12 mouse cellular contexts compared by ENCODE assay signal in the genomic region with DNA sequence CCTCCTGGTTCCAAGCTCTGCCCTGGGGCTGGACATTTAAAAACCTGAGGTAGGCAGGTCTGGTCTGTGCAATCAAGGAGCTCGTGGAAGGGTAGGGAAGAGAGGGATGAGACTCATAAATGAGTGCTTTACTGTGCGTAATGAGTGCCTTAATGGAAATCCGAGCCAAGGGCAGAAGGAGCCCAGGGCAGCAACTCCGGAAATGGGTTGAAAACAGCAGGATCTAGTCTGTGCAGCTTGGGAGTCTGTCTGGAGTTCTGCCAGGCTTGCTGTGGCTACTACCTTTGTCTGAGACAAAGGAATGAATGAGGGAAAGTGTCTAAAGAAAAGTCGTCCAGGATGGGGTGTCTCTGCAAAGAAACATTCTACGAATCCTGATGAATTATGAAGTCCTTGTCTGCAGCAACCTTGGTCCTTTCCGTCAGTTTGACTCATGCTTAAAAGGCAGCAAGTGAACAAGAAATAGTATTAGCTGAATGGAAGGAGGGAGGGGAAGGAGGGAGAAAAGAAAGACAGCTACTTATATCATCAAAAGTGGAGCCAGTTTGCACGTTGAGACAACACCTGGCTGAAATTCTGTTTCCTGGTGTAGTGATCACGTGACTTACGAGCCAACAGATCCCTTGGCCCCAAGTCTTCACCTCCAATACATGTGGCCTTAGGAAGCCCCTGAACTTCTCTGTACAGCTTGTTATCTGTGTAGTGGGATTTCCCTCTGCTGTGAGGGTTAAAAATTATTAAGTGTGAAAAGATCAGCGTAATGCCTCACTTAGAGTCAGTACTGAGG. TPM values are rescaled to one million over a fixed set of nuclear protein-coding genes. Genes with fewer than 3 reads are reported as not detected.
A peak's percentile ranks its signal among the peaks of the same experiment; 100 is the strongest.
DNase-seq lines count a peak whose midpoint lies in the region; ATAC-seq and TF ChIP-seq lines count a peak whose summit lies in the region.
"Had no signal": no experiment of that assay in that cellular context is flagged by ENCODE, and none has a peak within 500 bp of the region (broad histone marks: within the 10 kb centered on the region; RNA-seq: fewer than 3 reads in every experiment).

No protein-coding gene starts in this region.

- intact Hi-C loops in left cerebral cortex, adult 2 months (cut with DNase I), result loop anchor here (2.0 kb wide), 1 partner anchor 41 kb away; no protein-coding TSS in a partner anchor

- no peaks in the 10 kb centered on the region for H3K36me3 ChIP-seq in embryonic facial prominence, embryonic 10.5 days (replicated peaks)
- H3K36me3 ChIP-seq in hindbrain, embryonic 16.5 days (ENCODE audit: control insufficient read depth, insufficient read depth, low read length), result no peaks in the 10 kb centered on the region
- peaks cover 5% of the 10 kb centered on the region for H3K36me3 ChIP-seq in small intestine, adult 2 months (ENCODE audit: control insufficient read depth, insufficient read depth, low read length)

- H3K4me1 ChIP-seq in embryonic facial prominence, embryonic 10.5 days, result peaks cover 69% of the 10 kb centered on the region
- peaks cover 41% of the 10 kb centered on the region for H3K4me1 ChIP-seq in hindbrain, embryonic 16.5 days (ENCODE audit: control insufficient read depth, insufficient read depth, low read depth, low read length)
- peaks cover 40% of the 10 kb centered on the region for H3K4me1 ChIP-seq in small intestine, adult 2 months (ENCODE audit: control insufficient read depth, insufficient read depth, insufficient read length, low read length)

- no peak overlapping the region for H3K4me3 ChIP-seq in left cerebral cortex, adult 2 months
- peak overlapping the region; percentile 16; the same call in 1 of the 2 replicates for H3K4me3 ChIP-seq in embryonic facial prominence, embryonic 10.5 days
- no peak overlapping the region for H3K4me3 ChIP-seq in hindbrain, embryonic 16.5 days (ENCODE audit: low read length)
- peak overlapping the region; percentile 42 for H3K4me3 ChIP-seq in small intestine, adult 2 months (ENCODE audit: low read depth, low read length)
- H3K4me3 ChIP-seq: erythroblast, embryonic 14.5 days had no signal

- 53% methylated on average over 11 of the region's 11 CpGs for WGBS in embryonic facial prominence, embryonic 10.5 days
- 36% methylated on average over 11 of the region's 11 CpGs for WGBS in hindbrain, embryonic 16.5 days
- 30% methylated on average over 11 of the region's 11 CpGs for WGBS in small intestine, adult 2 months

- TF ChIP-seq CTCF in left cerebral cortex, adult 2 months (IDR thresholded peaks at IDR 0.05), result no peak
- no peak for TF ChIP-seq CTCF in small intestine, adult 2 months (IDR thresholded peaks at IDR 0.05; ENCODE audit: extremely low read depth, insufficient read length, insufficient replicate concordance, low read depth, low read length)

- H3K9ac ChIP-seq in hindbrain, embryonic 16.5 days (ENCODE audit: low read depth, low read length), result no peak overlapping the region

- peak overlapping the region; percentile 11 for H3K4me2 ChIP-seq in hindbrain, embryonic 16.5 days (ENCODE audit: low read length)

- no peak for TF ChIP-seq POLR2A in small intestine, adult 2 months (IDR thresholded peaks at IDR 0.05; ENCODE audit: low read depth, low read length)

- H3K27ac ChIP-seq in left cerebral cortex, adult 2 months, result peak overlapping the region; percentile 42
- peak overlapping the region; percentile 69 for H3K27ac ChIP-seq in embryonic facial prominence, embryonic 10.5 days (replicated peaks)
- H3K27ac ChIP-seq in hindbrain, embryonic 16.5 days (ENCODE audit: low read depth, low read length), result peak overlapping the region; percentile 39; the same call in 1 of the 2 replicates
- peak overlapping the region; percentile 70 for H3K27ac ChIP-seq in small intestine, adult 2 months (ENCODE audit: insufficient read depth, low read depth, low read length)

- H3K27me3 ChIP-seq in embryonic facial prominence, embryonic 10.5 days (replicated peaks; ENCODE audit: low read depth, poor library complexity, severe bottlenecking), result peaks cover 14% of the 10 kb centered on the region; the same call in 1 of the 2 replicates
- H3K27me3 ChIP-seq in hindbrain, embryonic 16.5 days (replicated peaks; ENCODE audit: control insufficient read depth, insufficient read depth, low read length), result no peaks in the 10 kb centered on the region
- H3K27me3 ChIP-seq in small intestine, adult 2 months (ENCODE audit: control insufficient read depth, insufficient read depth, low read length), result no peaks in the 10 kb centered on the region

- ATAC-seq in hindbrain, embryonic 16.5 days, result no peak
- ATAC-seq: inflammation-experienced regulatory T-cells, adult 6 months had no signal

- no peak for DNase-seq in left cerebral cortex, adult 2 months (ENCODE audit: extremely low spot score in 1 of 2, low spot score in 2 of 2)
- DNase-seq in left cerebral cortex, adult 9 months (ENCODE audit: low spot score in 2 of 2), result no peak
- no peak for DNase-seq in embryonic facial prominence, embryonic 10.5 days (ENCODE audit: low spot score)
- DNase-seq in right cerebral cortex, postnatal 4 days, result no peak
- no peak for DNase-seq in cerebellum, postnatal 25 days
- DNase-seq: lung, adult 18-20 months; right cerebral cortex, adult 18-20 months; thymus, postnatal 36 days had no signal

- no peaks in the 10 kb centered on the region for H3K9me3 ChIP-seq in embryonic facial prominence, embryonic 10.5 days
- H3K9me3 ChIP-seq in hindbrain, embryonic 16.5 days (ENCODE audit: control insufficient read depth, low read length), result no peaks in the 10 kb centered on the region

RNA-seq across cellular contexts. Expression of a gene that starts 2.7 kb away (rescaled TPM):
- total RNA-seq in left cerebral cortex, adult 2 months (2021), result 10 to 100 TPM; 19.4 to 20.6 TPM
- 11.4 and 11.9 TPM in 2 replicates for polyA plus RNA-seq in embryonic facial prominence, embryonic 10.5 days (2016; fragmentation: Nextera tagmentation; extraction: Ambion mirVana)
- 21.1 and 24.3 TPM in 2 replicates for polyA plus RNA-seq in hindbrain, embryonic 16.5 days (2015; fragmentation: Nextera tagmentation; extraction: Ambion mirVana)
- 47.9 and 84.4 TPM in 2 replicates for polyA plus RNA-seq in small intestine, adult 2 months (2012; rRNA removed)

RNA-seq across cellular contexts. Expression of a gene that starts 43.3 kb away (rescaled TPM):
- total RNA-seq in left cerebral cortex, adult 2 months (2021), result 10 to 100 TPM; 21.7 to 22.4 TPM
- polyA plus RNA-seq in embryonic facial prominence, embryonic 10.5 days (2016; fragmentation: Nextera tagmentation; extraction: Ambion mirVana), result 67.4 and 70.8 TPM in 2 replicates
- 42.4 and 42.6 TPM in 2 replicates for polyA plus RNA-seq in hindbrain, embryonic 16.5 days (2015; fragmentation: Nextera tagmentation; extraction: Ambion mirVana)
- 318 and 530 TPM in 2 replicates for polyA plus RNA-seq in small intestine, adult 2 months (2012; rRNA removed)

RNA-seq across cellular contexts. Expression of a gene that starts 43.3 kb away (rescaled TPM):
- 1 to 10 TPM; 6.1 to 7.5 TPM for total RNA-seq in left cerebral cortex, adult 2 months (2021)
- polyA plus RNA-seq in embryonic facial prominence, embryonic 10.5 days (2016; fragmentation: Nextera tagmentation; extraction: Ambion mirVana), result 6.6 and 6.7 TPM in 2 replicates
- 4.5 and 4.9 TPM in 2 replicates for polyA plus RNA-seq in hindbrain, embryonic 16.5 days (2015; fragmentation: Nextera tagmentation; extraction: Ambion mirVana)
- 2.3 and 3.2 TPM in 2 replicates for polyA plus RNA-seq in small intestine, adult 2 months (2012; rRNA removed)

RNA-seq across cellular contexts. Expression of a gene that starts 56.8 kb away (rescaled TPM):
- 1 to 10 TPM; 2.0 to 2.8 TPM for total RNA-seq in left cerebral cortex, adult 2 months (2021)
- 0.57 and 0.89 TPM in 2 replicates for polyA plus RNA-seq in embryonic facial prominence, embryonic 10.5 days (2016; fragmentation: Nextera tagmentation; extraction: Ambion mirVana)
- 3.3 TPM in 2 replicates for polyA plus RNA-seq in hindbrain, embryonic 16.5 days (2015; fragmentation: Nextera tagmentation; extraction: Ambion mirVana)
- polyA plus RNA-seq in small intestine, adult 2 months (2012; rRNA removed), result 0.05 and 0.08 TPM in 2 replicates
- polyA plus RNA-seq: inflammation-experienced regulatory T-cells, adult 6 months had no signal

Comparison
In these comparisons a context has a peak if more than half of its experiments do, and no peak if none do; other contexts are left out.
1. H3K4me3 ChIP-seq: peak in embryonic facial prominence, embryonic 10.5 days (single experiment) and small intestine, adult 2 months (single experiment); none in left cerebral cortex, adult 2 months (single experiment) and hindbrain, embryonic 16.5 days (single experiment).
2. Peak in every context shown above with its lines, with median percentiles within 50 percentile points of each other: H3K27ac ChIP-seq.